In the genomic region with DNA sequence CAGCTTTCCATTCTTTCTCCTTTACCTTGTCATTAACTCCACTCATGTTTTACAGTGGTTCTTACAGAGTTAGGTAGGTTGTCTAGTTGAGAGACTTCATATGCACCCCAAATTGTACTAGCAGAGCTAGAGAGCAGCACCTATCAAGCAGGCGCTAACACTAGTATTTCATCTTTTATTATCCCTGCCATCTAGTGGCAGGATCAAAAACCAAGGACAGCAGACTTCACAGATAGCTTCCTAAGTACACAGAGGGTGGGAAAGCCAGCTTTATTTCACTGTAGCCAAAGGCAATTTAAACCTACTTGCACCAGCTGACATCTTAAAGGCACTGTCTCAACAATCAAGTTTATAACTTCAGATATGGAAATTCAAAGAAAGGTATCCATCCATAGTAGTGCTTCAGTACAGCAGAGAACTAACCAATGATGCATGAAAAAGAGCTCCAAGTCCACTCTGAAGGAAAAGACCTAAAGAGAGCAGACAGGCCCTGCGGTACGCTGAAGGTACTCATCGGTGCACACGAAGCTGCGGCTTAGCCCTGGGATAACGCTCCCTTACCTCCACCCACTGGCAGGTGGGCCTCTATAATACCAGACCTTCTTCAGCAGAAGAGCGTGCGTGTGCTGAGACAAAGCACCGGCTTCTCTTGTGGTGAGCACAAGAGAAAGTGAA, we compare ENCODE assay signal across 12 mouse cellular contexts. TPM values are rescaled to one million over a fixed set of nuclear protein-coding genes. Genes with fewer than 3 reads are reported as not detected.
DNase-seq lines count a peak whose midpoint lies in the region; ATAC-seq and TF ChIP-seq lines count a peak whose summit lies in the region.
"Had no signal": no experiment of that assay in that cellular context is flagged by ENCODE, and none has a peak within 500 bp of the region (broad histone marks: within the 10 kb centered on the region; RNA-seq: fewer than 3 reads in every experiment).

No protein-coding gene starts in this region.

- intact Hi-C loops in heart, adult 2 months (cut with DNase I) = no loop called here

- H3K4me1 ChIP-seq in heart, adult 2 months (ENCODE audit: control insufficient read depth, insufficient read depth, low read length) = peaks cover 10% of the 10 kb centered on the region
- peaks cover 40% of the 10 kb centered on the region for H3K4me1 ChIP-seq in heart, embryonic 11.5 days (ENCODE audit: control insufficient read depth, insufficient read depth, low read length)
- peaks cover 20% of the 10 kb centered on the region for H3K4me1 ChIP-seq in midbrain, embryonic 13.5 days (replicated peaks)
- peaks cover 13% of the 10 kb centered on the region for H3K4me1 ChIP-seq in midbrain, embryonic 16.5 days (ENCODE audit: control insufficient read depth, insufficient read depth, low read length)
- H3K4me1 ChIP-seq in intestine, embryonic 14.5 days (replicated peaks; ENCODE audit: control insufficient read depth, insufficient read depth, low read length) = peaks cover 4% of the 10 kb centered on the region; the same call in 1 of the 2 replicates
- H3K4me1 ChIP-seq in thymus, adult 2 months (replicated peaks; ENCODE audit: control insufficient read depth, insufficient read depth, low read length) = no peaks in the 10 kb centered on the region

- peak; percentile 60 for TF ChIP-seq CTCF in heart, adult 2 months (IDR thresholded peaks at IDR 0.05)
- TF ChIP-seq CTCF in thymus, adult 2 months (IDR thresholded peaks at IDR 0.05; ENCODE audit: borderline replicate concordance, control insufficient read depth, extremely low read depth, insufficient read depth, low read length, poor library complexity) = no peak

- no peak for ATAC-seq in heart, embryonic 11.5 days (replicated peaks; ENCODE audit: insufficient number of reproducible peaks, low FRiP score, low TSS enrichment)
- ATAC-seq in midbrain, embryonic 13.5 days = no peak
- ATAC-seq in midbrain, embryonic 16.5 days = no peak
- no peak for ATAC-seq in intestine, embryonic 14.5 days (replicated peaks; ENCODE audit: low FRiP score, low TSS enrichment, low read depth)
- ATAC-seq: hindbrain, embryonic 16.5 days had no signal

- peaks cover 10% of the 10 kb centered on the region for H3K36me3 ChIP-seq in heart, adult 2 months (ENCODE audit: control insufficient read depth, insufficient read depth, low read length)
- H3K36me3 ChIP-seq in heart, embryonic 11.5 days (ENCODE audit: control insufficient read depth, insufficient read depth, low read length) = no peaks in the 10 kb centered on the region
- H3K36me3 ChIP-seq in midbrain, embryonic 13.5 days = no peaks in the 10 kb centered on the region
- H3K36me3 ChIP-seq in midbrain, embryonic 16.5 days (ENCODE audit: control insufficient read depth, insufficient read depth, low read length) = no peaks in the 10 kb centered on the region
- H3K36me3 ChIP-seq in intestine, embryonic 14.5 days (ENCODE audit: control insufficient read depth, insufficient read depth, low read length) = no peaks in the 10 kb centered on the region
- H3K36me3 ChIP-seq in splenic B cell, adult 2 months (ENCODE audit: control insufficient read depth, insufficient read depth, low read length, poor library complexity, severe bottlenecking) = no peaks in the 10 kb centered on the region; the same call in 1 of the 2 replicates
- H3K36me3 ChIP-seq in thymus, adult 2 months (ENCODE audit: control insufficient read depth, insufficient read depth, low read length) = no peaks in the 10 kb centered on the region
- H3K36me3 ChIP-seq: limb, embryonic 15.5 days; stomach, embryonic 15.5 days had no signal

- no peak for TF ChIP-seq POLR2A in heart, adult 2 months (IDR thresholded peaks at IDR 0.05; ENCODE audit: insufficient read depth, low read depth, low read length)
- TF ChIP-seq POLR2A in thymus, adult 2 months (IDR thresholded peaks at IDR 0.05; ENCODE audit: control insufficient read depth, extremely low read depth, insufficient read depth, low read length, poor library complexity) = no peak

- H3K4me2 ChIP-seq in heart, embryonic 11.5 days = no peak overlapping the region
- no peak overlapping the region for H3K4me2 ChIP-seq in midbrain, embryonic 13.5 days (replicated peaks)
- H3K4me2 ChIP-seq in midbrain, embryonic 16.5 days (ENCODE audit: low read length) = no peak overlapping the region
- no peak overlapping the region for H3K4me2 ChIP-seq in intestine, embryonic 14.5 days (ENCODE audit: low read length)
- H3K4me2 ChIP-seq: limb, embryonic 15.5 days; stomach, embryonic 15.5 days had no signal

- H3K9me3 ChIP-seq in heart, embryonic 11.5 days (replicated peaks; ENCODE audit: control insufficient read depth, low read length) = no peaks in the 10 kb centered on the region
- H3K9me3 ChIP-seq in midbrain, embryonic 13.5 days = no peaks in the 10 kb centered on the region
- H3K9me3 ChIP-seq in midbrain, embryonic 16.5 days (replicated peaks; ENCODE audit: control insufficient read depth, low read length, poor library complexity, severe bottlenecking) = no peaks in the 10 kb centered on the region
- H3K9me3 ChIP-seq in intestine, embryonic 14.5 days (ENCODE audit: control insufficient read depth, low read length) = no peaks in the 10 kb centered on the region
- H3K9me3 ChIP-seq: limb, embryonic 15.5 days; stomach, embryonic 15.5 days had no signal

- no peak overlapping the region for H3K27ac ChIP-seq in heart, adult 2 months
- no peak overlapping the region for H3K27ac ChIP-seq in heart, embryonic 11.5 days (ENCODE audit: low read depth, low read length)
- H3K27ac ChIP-seq in midbrain, embryonic 13.5 days = peak overlapping the region; percentile 45; the same call in 1 of the 2 replicates
- H3K27ac ChIP-seq in midbrain, embryonic 16.5 days (ENCODE audit: low read length) = no peak overlapping the region
- H3K27ac ChIP-seq in intestine, embryonic 14.5 days (ENCODE audit: low read depth) = no peak overlapping the region
- H3K27ac ChIP-seq in thymus, adult 2 months (ENCODE audit: control insufficient read depth, insufficient read depth, low read length) = no peak overlapping the region
- H3K27ac ChIP-seq: limb, embryonic 15.5 days; stomach, embryonic 15.5 days had no signal

- TF ChIP-seq EP300 in heart, adult 2 months (IDR thresholded peaks at IDR 0.05; ENCODE audit: insufficient read depth, low read depth, low read length) = no peak

- H3K4me3 ChIP-seq in heart, adult 2 months = no peak overlapping the region
- H3K4me3 ChIP-seq in heart, embryonic 11.5 days (ENCODE audit: low read depth, low read length) = no peak overlapping the region
- H3K4me3 ChIP-seq in midbrain, embryonic 13.5 days (replicated peaks) = no peak overlapping the region
- H3K4me3 ChIP-seq in midbrain, embryonic 16.5 days (ENCODE audit: low read depth, low read length) = no peak overlapping the region
- no peak overlapping the region for H3K4me3 ChIP-seq in intestine, embryonic 14.5 days (ENCODE audit: low read depth, low read length)
- H3K4me3 ChIP-seq in thymus, adult 2 months (ENCODE audit: control insufficient read depth, insufficient read depth, low read length) = no peak overlapping the region
- H3K4me3 ChIP-seq: limb, embryonic 15.5 days; stomach, embryonic 15.5 days had no signal

- DNase-seq in heart, adult 2 months = no peak
- peak; percentile 43 for DNase-seq in intestine, embryonic 14.5 days (ENCODE audit: low spot score)
- peak; percentile 43 for DNase-seq in splenic B cell, adult 2 months (ENCODE audit: low read depth, low spot score)
- DNase-seq in thymus, adult 2 months = no peak
- no peak for DNase-seq in left cerebral cortex, adult 11 months (ENCODE audit: low spot score)
- DNase-seq: gastrocnemius, postnatal 14 days had no signal

- WGBS in heart, adult 2 months = 88% methylated on average over 10 of the region's 10 CpGs
- WGBS in heart, embryonic 11.5 days (ENCODE audit: insufficient replicate concordance) = 85% methylated on average over 10 of the region's 10 CpGs
- WGBS in midbrain, embryonic 13.5 days = 86% methylated on average over 10 of the region's 10 CpGs
- WGBS in midbrain, embryonic 16.5 days = 77% methylated on average over 10 of the region's 10 CpGs
- 79% methylated on average over 10 of the region's 10 CpGs for WGBS in intestine, embryonic 14.5 days
- WGBS in thymus, adult 2 months = 89% methylated on average over 10 of the region's 10 CpGs

- no peaks in the 10 kb centered on the region for H3K27me3 ChIP-seq in heart, adult 2 months (ENCODE audit: control insufficient read depth, insufficient read depth, low read length)
- no peaks in the 10 kb centered on the region for H3K27me3 ChIP-seq in heart, embryonic 11.5 days (ENCODE audit: control insufficient read depth, insufficient read depth, low read length)
- no peaks in the 10 kb centered on the region for H3K27me3 ChIP-seq in midbrain, embryonic 13.5 days
- no peaks in the 10 kb centered on the region for H3K27me3 ChIP-seq in midbrain, embryonic 16.5 days (ENCODE audit: control insufficient read depth, insufficient read depth, low read depth, low read length)
- H3K27me3 ChIP-seq in intestine, embryonic 14.5 days (replicated peaks; ENCODE audit: control insufficient read depth, insufficient read depth, low read length) = no peaks in the 10 kb centered on the region
- H3K27me3 ChIP-seq in splenic B cell, adult 2 months (ENCODE audit: control insufficient read depth, insufficient read depth, low read length, poor library complexity, severe bottlenecking) = no peaks in the 10 kb centered on the region
- H3K27me3 ChIP-seq in thymus, adult 2 months (ENCODE audit: control insufficient read depth, insufficient read depth, low read length) = no peaks in the 10 kb centered on the region
- H3K27me3 ChIP-seq: limb, embryonic 15.5 days; stomach, embryonic 15.5 days had no signal

- peaks cover 7% of the 10 kb centered on the region; the same call in 1 of the 2 replicates for H3K79me2 ChIP-seq in heart, adult 2 months (replicated peaks; ENCODE audit: control insufficient read depth, insufficient read depth, low read length)

- no peak overlapping the region for H3K9ac ChIP-seq in heart, adult 2 months (ENCODE audit: low read depth, low read length)
- no peak overlapping the region for H3K9ac ChIP-seq in heart, embryonic 11.5 days (ENCODE audit: low read depth, low read length)
- no peak overlapping the region for H3K9ac ChIP-seq in midbrain, embryonic 13.5 days (replicated peaks)
- H3K9ac ChIP-seq in midbrain, embryonic 16.5 days (ENCODE audit: low read depth, low read length) = no peak overlapping the region
- no peak overlapping the region for H3K9ac ChIP-seq in intestine, embryonic 14.5 days (ENCODE audit: low read length)
- H3K9ac ChIP-seq: limb, embryonic 15.5 days; stomach, embryonic 15.5 days had no signal

RNA-seq across cellular contexts. Expression of a gene that starts 16.2 kb away (rescaled TPM):
- total RNA-seq in heart, adult 2 months (2021) = 10 to 100 TPM; 54.9 to 56.5 TPM
- 22.2 and 35.7 TPM in 2 replicates for polyA plus RNA-seq in heart, adult 2 months (2012; rRNA removed)
- 84.7 and 102 TPM in 2 replicates for polyA plus RNA-seq in heart, embryonic 11.5 days (2014; fragmentation: Nextera tagmentation; extraction: Ambion mirVana)
- polyA plus RNA-seq in midbrain, embryonic 13.5 days (2015; fragmentation: Nextera tagmentation; extraction: Ambion mirVana) = 68.3 and 74.2 TPM in 2 replicates
- 74.8 and 79.1 TPM in 2 replicates for polyA plus RNA-seq in midbrain, embryonic 16.5 days (2015; fragmentation: Nextera tagmentation; extraction: Ambion mirVana)
- polyA plus RNA-seq in intestine, embryonic 14.5 days (2014; fragmentation: Nextera tagmentation; extraction: Ambion mirVana) = 124 and 135 TPM in 2 replicates
- polyA plus RNA-seq in thymus, adult 2 months (2012; rRNA removed) = 50.0 and 69.3 TPM in 2 replicates

Comparison
In these comparisons a context has a peak if more than half of its experiments do, and no peak if none do; other contexts are left out.
1. DNase-seq: peak in intestine, embryonic 14.5 days (single experiment) and splenic B cell, adult 2 months (single experiment); none in heart, adult 2 months (0 of 2), thymus, adult 2 months (single experiment) and left cerebral cortex, adult 11 months (single experiment).